Mouse (Mus musculus) mouse embryonic stem cell (cell line): ENCODE results near the gene Oprm1.

ENCODE experiments used
- in situ Hi-C, 2 experiments: fragments of 300-500 bp; cut with MboI; formaldehyde crosslinking; loops; 1 replicate in 1 of 2; 3 replicates in 1 of 2; pipeline ENCODE4 v1.14.3; 2019 to 2020; ENCODE audit warnings: low sequenced_read_pairs in 2 of 2, low pct_unique_long_range_greater_than_20kb in 1 of 2, mixed read lengths in 1 of 2; ENCODE audit not compliant: unreplicated experiment in 1 of 2

The Oprm1 gene

GRCm38 (mm10) chr10:7010543-7010942 lies 252.2 kb downstream of the Oprm1 start:
- in situ Hi-C loops = no loop called here

- in situ Hi-C loops = no loop called here
These were observed 256.9 kb downstream of the Oprm1 start for GRCm38 (mm10) chr10:7015199-7015598.

GRCm38 (mm10) chr10:7019781-7020386 lies 261.6 kb downstream of the Oprm1 start:
- in situ Hi-C loops = no loop called here

- in situ Hi-C loops = no loop called here
These were observed 262.2 kb downstream of the Oprm1 start for GRCm38 (mm10) chr10:7020551-7020950.

GRCm38 (mm10) chr10:7025028-7025427 lies 266.7 kb downstream of the Oprm1 start:
- in situ Hi-C loops = no loop called here

GRCm38 (mm10) chr10:7033459-7033858 lies 275.2 kb downstream of the Oprm1 start:
- in situ Hi-C loops = no loop called here

GRCm38 (mm10) chr10:7035547-7035946 lies 277.2 kb downstream of the Oprm1 start:
- in situ Hi-C loops = no loop called here

- in situ Hi-C loops = no loop called here
These were observed 278.9 kb downstream of the Oprm1 start for GRCm38 (mm10) chr10:7037194-7037593.

- in situ Hi-C loops = no loop called here
These were observed 282.7 kb downstream of the Oprm1 start for GRCm38 (mm10) chr10:7041032-7041431.

GRCm38 (mm10) chr10:7043896-7044295 lies 285.6 kb downstream of the Oprm1 start:
- in situ Hi-C loops = no loop called here

GRCm38 (mm10) chr10:7047288-7047918 lies 289.1 kb downstream of the Oprm1 start:
- in situ Hi-C loops = no loop called here

- in situ Hi-C loops = no loop called here
These were observed 289.6 kb downstream of the Oprm1 start for GRCm38 (mm10) chr10:7047919-7048291.

GRCm38 (mm10) chr10:7049901-7050300 lies 291.6 kb downstream of the Oprm1 start:
- in situ Hi-C loops = no loop called here

GRCm38 (mm10) chr10:7052315-7053017 lies 294.2 kb downstream of the Oprm1 start, which contains the start of gene Ipcef1:
Gene Ipcef1, minus strand, starts transcription at chr10:7052478.
- in situ Hi-C loops = no loop called here

GRCm38 (mm10) chr10:7054560-7055205 lies 296.4 kb downstream of the Oprm1 start:
- in situ Hi-C loops = no loop called here

- in situ Hi-C loops = no loop called here
These were observed 299.2 kb downstream of the Oprm1 start for GRCm38 (mm10) chr10:7057546-7057945.

- in situ Hi-C loops = no loop called here
These were observed 302.0 kb downstream of the Oprm1 start for GRCm38 (mm10) chr10:7060326-7060725.

- in situ Hi-C loops = no loop called here
These were observed 304.7 kb downstream of the Oprm1 start for GRCm38 (mm10) chr10:7062993-7063392.

- in situ Hi-C loops = no loop called here
These were observed 305.6 kb downstream of the Oprm1 start for GRCm38 (mm10) chr10:7063752-7064457.
